Mouse (Mus musculus): Measurements from ENCODE around the gene Smad9. TPM values are rescaled to one million over a fixed set of nuclear protein-coding genes. Genes with fewer than 3 reads are reported as not detected.

The Smad9 gene
- total and polyA plus RNA-seq, 2 experiments = 3.8 to 4.6 TPM

DNA sequence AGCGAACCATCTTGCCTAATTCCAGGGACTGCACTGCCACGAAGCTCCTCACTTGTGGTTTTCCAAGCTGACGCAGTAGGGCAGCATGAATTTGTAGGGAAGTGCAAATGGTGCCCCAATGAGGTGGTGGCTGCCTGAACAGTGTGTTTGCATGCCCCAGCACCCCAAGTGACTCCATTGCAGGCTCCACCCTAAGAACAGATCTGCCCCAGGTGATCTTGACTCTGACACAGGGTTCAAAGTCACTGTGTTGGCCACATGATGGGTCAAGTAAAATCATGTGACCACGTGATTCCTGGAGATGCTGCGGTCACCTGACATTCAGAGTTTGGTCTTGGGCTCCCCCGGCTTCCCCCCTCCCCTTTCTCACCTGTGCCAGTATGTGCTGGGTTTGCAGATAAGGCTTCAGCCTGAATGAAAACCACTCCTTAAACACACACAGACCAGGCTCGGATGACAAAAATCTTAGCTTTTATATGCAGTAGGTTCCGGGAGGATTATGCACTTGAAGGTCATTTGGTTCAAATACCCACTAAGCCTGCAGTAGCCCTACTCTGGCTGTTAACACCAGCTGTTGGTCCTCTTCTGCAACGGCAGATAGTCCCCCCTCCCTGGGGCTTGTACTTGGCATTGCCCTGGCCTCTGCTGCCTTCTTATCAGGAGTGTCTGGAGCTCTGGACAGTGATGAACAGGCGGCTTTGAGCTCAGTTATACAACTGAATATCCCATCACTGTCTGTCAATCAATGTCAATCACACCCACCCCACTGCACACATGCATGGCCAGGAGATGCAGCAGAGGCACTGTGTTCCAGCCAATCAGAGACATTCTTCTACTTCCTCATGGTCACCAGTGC is 36.7 kb downstream of the Smad9 start:
- H3K27ac ChIP-seq (replicated peaks; ENCODE audit: insufficient read depth, low read depth, low read length) = no peak overlapping the region

DNA sequence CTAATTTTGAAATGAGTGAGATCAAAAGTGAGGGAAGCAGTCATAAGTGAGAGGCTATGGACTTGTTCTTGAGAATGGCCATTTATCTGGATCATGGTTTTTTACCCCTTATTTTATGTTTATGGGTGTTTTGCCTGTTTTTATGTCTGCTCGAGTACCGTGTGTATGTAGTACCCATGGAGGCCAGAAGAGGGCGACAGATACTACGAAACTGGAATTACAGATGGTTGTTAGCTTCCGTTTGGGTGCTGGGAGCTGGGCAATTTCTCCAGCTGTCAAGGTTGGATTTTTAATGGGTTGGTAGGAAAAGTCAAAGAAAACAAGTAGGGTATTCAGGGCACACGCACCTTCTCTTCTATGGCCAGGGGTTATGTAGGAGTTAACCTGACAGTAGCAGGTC is 38.4 kb downstream of the Smad9 start:
- H3K79me2 ChIP-seq (ENCODE audit: control insufficient read depth, insufficient read depth, low read length) = no peaks in the 10 kb centered on the region
- whole genome bisulfite sequencing = 91% methylated on average over 6 of the region's 6 CpGs

More for the DNA sequence above, 36.7 kb downstream of the Smad9 start:
- TF ChIP-seq CTCF (IDR thresholded peaks at IDR 0.05; ENCODE audit: low read depth, low read length) = no peak
- Histone ChIP-seq H3K9ac (ENCODE audit: low read depth, low read length) (no peak overlapping the region), H3K27me3 (ENCODE audit: control insufficient read depth, insufficient read depth, low read length) (no peaks in the 10 kb centered on the region), H3K79me2 (ENCODE audit: control insufficient read depth, insufficient read depth, low read length) (no peaks in the 10 kb centered on the region), H3K4me3 (ENCODE audit: insufficient read depth, low read depth, low read length) (no peak overlapping the region), H3K36me3 (ENCODE audit: control insufficient read depth, insufficient read depth, low read length) (peaks cover 17% of the 10 kb centered on the region; the same call in 1 of the 2 replicates), H3K4me1 (ENCODE audit: control insufficient read depth, insufficient read depth, low read length) (no peaks in the 10 kb centered on the region)
- WGBS = 82% methylated on average over 10 of the region's 10 CpGs
- DNase-seq (ENCODE audit: extremely low read depth, low read depth, low spot score) = no peak

GRCm38 (mm10) chr3:54795379-54795778 is 40.0 kb downstream of the Smad9 start:
- H3K9ac ChIP-seq (ENCODE audit: low read depth, low read length) = no peak overlapping the region
- no peaks in the 10 kb centered on the region for H3K27me3 ChIP-seq (ENCODE audit: control insufficient read depth, insufficient read depth, low read length)
- no peaks in the 10 kb centered on the region for H3K79me2 ChIP-seq (ENCODE audit: control insufficient read depth, insufficient read depth, low read length)
- H3K4me3 ChIP-seq (ENCODE audit: insufficient read depth, low read depth, low read length) = no peak overlapping the region
- TF ChIP-seq CTCF (IDR thresholded peaks at IDR 0.05; ENCODE audit: low read depth, low read length) = peak; percentile 19; the same call in 1 of the 2 replicates
- TF ChIP-seq POLR2A (IDR thresholded peaks at IDR 0.05; ENCODE audit: extremely low read depth, insufficient read depth, low read length) = no peak
- no peak overlapping the region for H3K27ac ChIP-seq (replicated peaks; ENCODE audit: insufficient read depth, low read depth, low read length)
- 94% methylated on average over 5 of the region's 5 CpGs for WGBS
- H3K4me1 ChIP-seq (ENCODE audit: control insufficient read depth, insufficient read depth, low read length) = no peaks in the 10 kb centered on the region
- no peak for DNase-seq (ENCODE audit: extremely low read depth, low read depth, low spot score)
- peaks cover 11% of the 10 kb centered on the region; the same call in 1 of the 2 replicates for H3K36me3 ChIP-seq (ENCODE audit: control insufficient read depth, insufficient read depth, low read length)

More for the DNA sequence above, 38.4 kb downstream of the Smad9 start:
- Histone ChIP-seq H3K27me3 (ENCODE audit: control insufficient read depth, insufficient read depth, low read length) (no peaks in the 10 kb centered on the region), H3K4me1 (ENCODE audit: control insufficient read depth, insufficient read depth, low read length) (no peaks in the 10 kb centered on the region), H3K9ac (ENCODE audit: low read depth, low read length) (no peak overlapping the region), H3K27ac (replicated peaks; ENCODE audit: insufficient read depth, low read depth, low read length) (no peak overlapping the region), H3K4me3 (ENCODE audit: insufficient read depth, low read depth, low read length) (no peak overlapping the region), H3K36me3 (ENCODE audit: control insufficient read depth, insufficient read depth, low read length) (peaks cover 18% of the 10 kb centered on the region; the same call in 1 of the 2 replicates)
- no peak for DNase-seq (ENCODE audit: extremely low read depth, low read depth, low spot score)
- TF ChIP-seq CTCF (IDR thresholded peaks at IDR 0.05; ENCODE audit: low read depth, low read length) (0 out of 2 replicates have a peak, but pooled peaks have one; percentile 1), POLR2A (IDR thresholded peaks at IDR 0.05; ENCODE audit: extremely low read depth, insufficient read depth, low read length) (no peak)

DNA sequence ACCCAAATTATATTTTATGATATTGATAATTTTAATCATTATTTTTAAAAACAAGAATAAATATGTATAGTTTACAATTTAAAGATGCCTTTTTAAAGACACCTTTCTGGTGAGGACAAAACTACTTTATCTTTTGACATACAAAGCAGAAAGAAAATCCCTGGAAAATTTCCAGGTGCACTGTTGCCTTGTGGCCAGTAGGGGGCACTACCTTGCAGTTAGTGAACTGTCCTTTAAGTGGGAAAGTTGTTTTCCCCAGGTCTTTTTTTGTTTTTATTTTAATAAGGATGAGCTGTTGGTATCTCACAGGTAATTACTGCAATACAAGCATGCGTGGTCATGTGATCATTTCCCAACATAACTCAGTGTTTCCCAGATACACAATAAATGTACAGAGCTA is 40.4 kb downstream of the Smad9 start:
- DNase-seq (ENCODE audit: extremely low read depth, low read depth, low spot score) = peak; percentile 22
- H3K79me2 ChIP-seq (ENCODE audit: control insufficient read depth, insufficient read depth, low read length) = no peaks in the 10 kb centered on the region
- H3K4me1 ChIP-seq (ENCODE audit: control insufficient read depth, insufficient read depth, low read length) = no peaks in the 10 kb centered on the region
- H3K4me3 ChIP-seq (ENCODE audit: insufficient read depth, low read depth, low read length) = no peak overlapping the region
- TF ChIP-seq POLR2A (IDR thresholded peaks at IDR 0.05; ENCODE audit: extremely low read depth, insufficient read depth, low read length) = no peak
- TF ChIP-seq CTCF (IDR thresholded peaks at IDR 0.05; ENCODE audit: low read depth, low read length) = peak; percentile 27; the same call in 1 of the 2 replicates
- H3K9ac ChIP-seq (ENCODE audit: low read depth, low read length) = no peak overlapping the region
- peaks cover 11% of the 10 kb centered on the region; the same call in 1 of the 2 replicates for H3K36me3 ChIP-seq (ENCODE audit: control insufficient read depth, insufficient read depth, low read length)
- WGBS = 100% methylated on average over 1 of the region's 1 CpGs
- no peak overlapping the region for H3K27ac ChIP-seq (replicated peaks; ENCODE audit: insufficient read depth, low read depth, low read length)
- no peaks in the 10 kb centered on the region for H3K27me3 ChIP-seq (ENCODE audit: control insufficient read depth, insufficient read depth, low read length)

DNA sequence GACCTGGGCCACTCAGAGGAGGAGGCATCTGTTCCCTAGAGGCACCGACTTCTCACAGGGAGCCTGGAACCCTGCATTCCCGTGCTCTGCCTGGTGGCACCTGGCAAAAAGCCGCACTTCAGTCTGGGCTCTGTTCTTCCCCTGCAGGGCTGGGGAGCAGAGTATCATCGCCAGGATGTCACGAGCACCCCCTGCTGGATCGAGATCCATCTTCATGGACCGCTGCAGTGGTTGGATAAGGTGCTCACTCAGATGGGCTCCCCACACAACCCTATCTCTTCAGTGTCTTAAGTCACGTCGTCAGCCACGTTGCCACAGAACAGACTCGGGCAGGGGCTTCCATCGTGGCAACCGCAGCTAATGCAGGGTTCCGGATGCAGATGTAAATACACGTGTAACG is 41.8 kb downstream of the Smad9 start:
- Histone ChIP-seq H3K4me1 (ENCODE audit: control insufficient read depth, insufficient read depth, low read length) (no peaks in the 10 kb centered on the region), H3K9ac (ENCODE audit: low read depth, low read length) (no peak overlapping the region), H3K27me3 (ENCODE audit: control insufficient read depth, insufficient read depth, low read length) (no peaks in the 10 kb centered on the region), H3K79me2 (ENCODE audit: control insufficient read depth, insufficient read depth, low read length) (no peaks in the 10 kb centered on the region), H3K36me3 (ENCODE audit: control insufficient read depth, insufficient read depth, low read length) (peaks cover 11% of the 10 kb centered on the region; the same call in 1 of the 2 replicates), H3K4me3 (ENCODE audit: insufficient read depth, low read depth, low read length) (no peak overlapping the region), H3K27ac (replicated peaks; ENCODE audit: insufficient read depth, low read depth, low read length) (no peak overlapping the region)
- peak; percentile 70 for TF ChIP-seq CTCF (IDR thresholded peaks at IDR 0.05; ENCODE audit: low read depth, low read length)
- no peak for TF ChIP-seq POLR2A (IDR thresholded peaks at IDR 0.05; ENCODE audit: extremely low read depth, insufficient read depth, low read length)
- WGBS = 60% methylated on average over 16 of the region's 16 CpGs
- no peak for DNase-seq (ENCODE audit: extremely low read depth, low read depth, low spot score)

GRCm38 (mm10) chr3:54803713-54804112 is 48.3 kb downstream of the Smad9 start:
- WGBS = 84% methylated on average over 8 of the region's 8 CpGs
- H3K27me3 ChIP-seq (ENCODE audit: control insufficient read depth, insufficient read depth, low read length) = no peaks in the 10 kb centered on the region
- no peak for DNase-seq (ENCODE audit: extremely low read depth, low read depth, low spot score)
- no peak overlapping the region for H3K4me3 ChIP-seq (ENCODE audit: insufficient read depth, low read depth, low read length)
- TF ChIP-seq CTCF (IDR thresholded peaks at IDR 0.05; ENCODE audit: low read depth, low read length) (no peak), POLR2A (IDR thresholded peaks at IDR 0.05; ENCODE audit: extremely low read depth, insufficient read depth, low read length) (no peak)
- peaks cover 11% of the 10 kb centered on the region for H3K4me1 ChIP-seq (ENCODE audit: control insufficient read depth, insufficient read depth, low read length)
- H3K9ac ChIP-seq (ENCODE audit: low read depth, low read length) = no peak overlapping the region
- peaks cover 9% of the 10 kb centered on the region; the same call in 1 of the 2 replicates for H3K79me2 ChIP-seq (ENCODE audit: control insufficient read depth, insufficient read depth, low read length)
- H3K36me3 ChIP-seq (ENCODE audit: control insufficient read depth, insufficient read depth, low read length) = peaks cover 13% of the 10 kb centered on the region
- H3K27ac ChIP-seq (replicated peaks; ENCODE audit: insufficient read depth, low read depth, low read length) = no peak overlapping the region
